Mouse (Mus musculus): ENCODE measurements around the gene Cdkal1.

DNA sequence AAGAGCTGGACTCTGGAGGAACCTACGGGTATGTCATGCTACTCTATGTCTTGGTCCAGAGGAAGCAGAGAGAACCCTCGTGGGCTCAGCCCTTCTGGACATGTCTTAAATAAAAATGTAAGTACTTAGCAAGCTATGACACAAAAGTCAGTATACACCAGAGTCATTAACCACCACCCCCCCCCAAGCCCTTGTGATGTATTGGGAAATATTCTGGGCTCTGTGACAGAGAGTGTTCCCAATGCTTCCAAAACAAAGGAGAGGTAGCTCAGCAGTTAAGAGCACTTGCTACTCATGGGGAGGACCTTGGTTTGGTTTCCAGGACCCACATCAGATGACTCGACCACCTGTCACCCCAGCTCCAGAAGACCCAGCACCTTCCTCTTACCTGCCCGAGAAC is 606.9 kb downstream of the Cdkal1 start:
- no peak for TF ChIP-seq CTCF (IDR thresholded peaks at IDR 0.05; ENCODE audit: extremely low read depth, insufficient read depth, insufficient read length, insufficient replicate concordance)
- no peak for TF ChIP-seq POLR2A (IDR thresholded peaks at IDR 0.05; ENCODE audit: low read depth, low read length)
